Mouse (Mus musculus): Measurements from ENCODE around the gene Cep164.
"Not testable (repeated sequence)": the region's sequence is repeated elsewhere in the genome, so short reads cannot be mapped to it uniquely, and the experiment has no call there.

The Cep164 gene

DNA sequence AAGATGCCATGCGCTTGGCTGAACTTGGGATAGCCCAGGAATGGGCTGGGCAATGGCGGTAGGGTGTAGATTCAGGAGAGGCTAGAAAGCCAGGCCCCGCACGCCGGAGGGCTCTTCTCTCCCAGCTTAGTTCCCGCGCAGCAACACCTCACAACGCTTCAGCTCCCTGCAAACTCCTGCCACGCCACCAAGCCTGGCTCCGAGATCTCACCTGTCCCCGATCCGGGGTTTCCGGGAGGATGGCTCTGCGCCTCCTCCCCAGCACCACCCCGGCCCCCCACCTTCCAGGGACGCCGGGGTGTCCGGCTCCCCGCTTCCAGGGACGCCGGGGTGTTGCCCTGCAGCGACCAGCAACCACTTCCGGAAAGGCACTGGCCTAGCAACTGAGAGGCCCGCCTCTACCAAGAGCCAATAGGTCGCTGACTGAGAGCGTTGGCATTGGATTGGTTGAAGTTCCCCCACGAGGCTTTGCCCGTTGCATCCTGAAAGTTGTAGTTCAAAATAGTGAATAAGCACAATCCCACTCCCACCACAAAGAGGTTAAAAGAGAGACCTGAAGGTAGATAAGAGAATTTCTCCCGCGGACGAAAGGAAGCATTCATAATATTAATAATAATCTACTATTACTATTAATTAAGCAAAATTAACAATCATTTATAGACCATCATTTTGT, at the start of gene Cep164:
Cep164 (minus strand) TSS at position 401 of the 673 bp plus-strand sequence.
- peak; percentile 71 for DNase-seq (ENCODE audit: low spot score)

DNA sequence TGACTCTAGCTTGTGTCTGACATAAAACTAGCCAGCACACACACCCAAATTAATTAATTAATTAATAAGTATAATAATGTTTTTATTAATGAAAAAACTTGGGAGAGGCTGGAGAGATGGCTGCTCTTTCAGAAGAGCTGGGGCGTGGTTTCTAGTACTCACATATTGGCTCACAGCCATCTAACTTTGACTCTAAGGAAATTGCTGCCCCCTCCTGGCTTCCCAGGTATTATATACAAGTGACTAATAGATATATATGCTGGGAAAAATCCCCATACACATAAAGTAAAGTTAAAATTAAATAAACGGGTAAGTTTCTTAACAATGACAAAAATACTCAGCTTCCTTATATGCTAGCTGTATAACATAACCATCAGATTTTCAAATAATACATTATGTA, 49.4 kb upstream of the Cep164 start:
- DNase-seq (ENCODE audit: low spot score), result peak; percentile 10

DNA sequence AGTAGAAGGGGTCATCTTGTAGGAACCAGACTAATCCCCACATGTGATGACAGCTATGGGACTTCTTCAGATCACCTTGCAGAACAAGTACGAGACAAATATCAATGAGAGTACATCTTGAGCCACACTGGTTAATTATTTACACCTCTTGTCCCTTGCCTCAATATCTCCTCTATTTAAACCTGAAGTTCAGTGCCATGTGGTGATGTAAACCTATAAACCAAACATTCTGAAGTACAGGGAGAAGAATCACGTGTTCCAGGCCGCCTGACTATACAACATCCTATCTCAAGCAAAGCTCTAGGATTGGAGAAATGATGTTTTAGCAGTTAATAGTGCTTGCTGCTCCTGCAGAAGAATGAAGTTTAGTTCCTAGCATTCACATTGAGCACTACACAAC, 41.8 kb upstream of the Cep164 start:
- no peak for DNase-seq (ENCODE audit: low spot score)

DNA sequence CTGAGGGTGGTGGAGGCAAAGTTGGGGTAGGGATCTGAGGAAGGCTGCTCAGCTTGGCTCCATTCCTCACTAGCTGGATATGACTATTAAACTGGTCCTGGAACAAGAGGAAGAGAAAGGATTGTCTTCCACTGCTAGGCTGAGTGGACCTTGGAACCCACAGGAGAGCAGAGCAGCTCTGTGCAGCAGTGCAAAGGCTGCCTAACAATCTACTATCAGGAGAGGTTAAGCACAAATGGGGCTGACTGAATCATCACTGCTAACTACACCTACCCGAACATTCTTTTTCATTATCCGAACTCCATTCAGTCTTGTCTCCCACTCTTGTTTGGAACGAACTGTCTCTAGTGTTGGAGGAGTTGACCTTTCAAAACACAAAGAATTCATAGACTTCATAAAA, 40.7 kb upstream of the Cep164 start:
- DNase-seq (ENCODE audit: low spot score), result no peak

- DNase-seq (ENCODE audit: low spot score), result no peak
These were observed 33.3 kb upstream of the Cep164 start for GRCm38 (mm10) chr9:45861813-45862212.

GRCm38 (mm10) chr9:45859364-45859763, 30.9 kb upstream of the Cep164 start:
- no peak for DNase-seq (ENCODE audit: low spot score)

GRCm38 (mm10) chr9:45854136-45854535, 25.6 kb upstream of the Cep164 start:
- DNase-seq (ENCODE audit: low spot score), result no peak

DNA sequence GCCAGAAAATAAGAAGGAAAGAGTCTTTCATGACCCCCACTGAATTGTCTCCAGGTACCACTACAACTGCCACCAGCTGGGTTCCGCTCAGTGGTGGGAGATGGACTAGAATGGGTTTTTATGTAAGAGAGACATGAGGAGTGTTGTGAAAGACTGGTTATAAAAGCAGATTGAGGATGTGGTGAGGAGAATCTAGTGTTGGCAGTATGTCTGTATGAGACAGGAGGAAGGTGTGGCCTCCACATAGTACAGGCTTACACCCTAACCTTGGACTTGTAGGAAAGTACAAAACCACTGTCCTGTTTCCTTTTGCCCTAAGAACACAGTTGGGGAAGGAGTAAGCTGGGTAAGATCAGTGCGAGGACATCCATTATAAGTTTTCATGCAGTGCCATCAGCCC, 25.2 kb upstream of the Cep164 start:
- DNase-seq (ENCODE audit: low spot score), result no peak

- no peak for DNase-seq (ENCODE audit: low spot score)
These were observed 23.3 kb upstream of the Cep164 start for GRCm38 (mm10) chr9:45851776-45852175.

GRCm38 (mm10) chr9:45851330-45851729, 22.8 kb upstream of the Cep164 start:
- no peak for DNase-seq (ENCODE audit: low spot score)

DNA sequence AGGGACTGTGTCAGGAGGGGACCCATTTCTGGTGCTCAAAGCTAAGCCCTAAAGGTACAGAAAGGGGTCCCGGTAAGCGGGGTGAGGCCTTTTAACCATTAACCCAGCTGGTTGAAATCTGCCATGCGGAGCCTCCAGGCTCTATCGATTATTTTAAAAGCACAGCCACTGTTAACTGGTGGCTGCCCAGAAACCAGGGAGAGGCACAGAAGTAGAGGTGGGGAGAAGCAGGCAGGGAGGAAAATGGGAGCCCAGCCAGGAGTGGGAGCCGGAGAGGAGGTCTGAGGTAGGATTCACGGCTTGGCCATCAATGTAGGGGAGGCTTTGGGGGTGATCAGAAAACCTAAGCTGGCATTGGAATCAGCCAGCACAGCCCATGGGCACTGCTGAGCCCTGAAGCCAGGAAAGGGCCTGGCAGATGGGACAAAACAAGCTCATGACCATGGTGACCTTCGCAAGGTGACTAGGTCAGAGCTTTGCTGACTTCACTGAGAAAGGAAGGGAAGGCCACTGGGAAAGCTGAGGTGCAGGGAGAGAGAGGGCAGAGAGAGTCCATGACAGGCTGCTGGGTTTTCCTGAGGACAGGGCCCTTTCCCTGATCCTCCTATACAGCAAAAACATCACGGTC, 22.2 kb upstream of the Cep164 start:
- DNase-seq (ENCODE audit: low spot score), result no peak

DNA sequence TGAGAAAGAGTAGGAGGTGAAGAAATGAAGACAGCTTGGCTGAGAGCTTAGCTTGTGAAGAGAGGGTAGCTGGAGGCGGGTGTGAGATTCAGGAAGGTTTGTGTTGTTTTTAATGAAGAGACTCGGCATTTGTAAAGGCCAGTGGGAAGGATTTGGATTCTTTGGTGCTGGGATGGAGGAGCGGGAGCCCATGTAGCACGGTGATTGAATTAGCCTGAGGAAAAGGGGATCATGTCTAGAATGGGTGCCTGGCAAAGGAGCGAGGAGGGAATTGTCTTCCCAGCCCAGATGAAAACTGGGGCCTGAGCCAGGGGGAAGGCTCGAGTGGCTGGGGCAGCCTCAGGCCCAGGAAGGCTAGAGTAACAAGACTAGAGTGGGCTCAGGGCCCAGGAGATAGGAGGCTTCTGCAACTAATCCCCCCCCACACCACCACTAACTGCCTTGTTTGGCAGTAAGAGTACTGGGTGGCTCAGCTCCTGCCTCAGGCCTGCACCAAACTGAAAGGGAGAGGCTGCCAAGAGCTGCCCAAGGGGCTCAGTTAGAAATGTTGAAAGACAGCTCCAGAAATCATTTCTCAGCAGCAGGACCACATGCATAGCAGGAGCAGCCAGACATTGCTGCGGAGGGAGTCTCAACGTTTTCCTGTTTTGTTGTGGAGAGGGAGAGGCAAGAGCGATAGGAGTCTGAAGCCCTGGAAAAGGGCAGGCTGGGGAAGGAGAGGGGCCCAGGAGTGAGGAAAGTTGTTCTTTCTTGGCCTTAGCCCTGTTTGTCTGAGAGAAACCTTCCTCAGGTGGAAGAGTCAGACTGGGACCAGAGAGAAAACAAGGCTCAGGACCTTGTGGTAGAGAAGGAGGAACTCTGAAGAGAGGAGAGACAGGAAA, 21.3 kb upstream of the Cep164 start:
- peak; percentile 50 for DNase-seq (ENCODE audit: low spot score)

- DNase-seq (ENCODE audit: low spot score), result no peak
These were observed 18.5 kb upstream of the Cep164 start for GRCm38 (mm10) chr9:45846891-45847460.

DNA sequence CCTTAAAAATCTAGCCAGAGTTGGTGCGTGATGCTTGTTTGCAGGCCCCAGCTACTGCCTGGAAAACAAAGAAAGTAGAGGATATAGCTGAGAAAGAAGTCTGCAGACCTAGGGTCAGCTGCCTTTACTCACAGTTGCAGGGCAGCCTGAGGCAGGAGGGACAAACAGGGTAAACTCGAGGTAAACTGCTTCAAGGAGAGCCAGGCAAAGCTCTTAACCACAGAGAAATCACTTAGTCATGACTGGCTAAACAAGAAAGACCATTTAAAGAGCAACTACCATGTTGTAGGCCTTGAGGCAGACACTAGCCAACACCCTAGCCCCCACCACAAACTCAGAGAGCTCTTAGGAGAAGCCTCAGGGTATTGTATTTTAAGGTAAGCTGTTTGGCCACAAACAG, 17.7 kb upstream of the Cep164 start:
- not testable (repeated sequence) for DNase-seq (ENCODE audit: low spot score)

GRCm38 (mm10) chr9:45845541-45845940, 17.1 kb upstream of the Cep164 start:
- no peak for DNase-seq (ENCODE audit: low spot score)

GRCm38 (mm10) chr9:45843780-45844179, 15.3 kb upstream of the Cep164 start:
- DNase-seq (ENCODE audit: low spot score), result no peak

DNA sequence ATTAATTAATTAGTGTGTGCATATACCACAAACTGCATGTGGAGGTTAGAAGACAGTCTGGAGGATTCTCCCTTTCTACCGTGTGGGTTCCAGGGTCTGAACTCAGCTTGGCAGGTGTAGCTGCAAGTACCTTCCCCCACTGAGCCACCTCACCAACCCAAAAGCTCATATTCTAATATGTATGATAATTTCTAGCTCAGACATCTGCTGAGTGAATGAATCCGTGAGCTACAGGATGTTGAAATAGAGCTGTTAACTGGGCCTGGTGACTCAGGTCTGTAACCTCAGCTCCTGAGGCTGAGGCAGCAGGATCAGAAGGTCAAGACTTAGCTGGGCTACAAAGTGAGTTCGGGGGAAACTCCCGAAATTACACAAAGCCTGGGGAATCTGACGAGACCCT, 14.5 kb upstream of the Cep164 start:
- DNase-seq (ENCODE audit: low spot score), result no peak

DNA sequence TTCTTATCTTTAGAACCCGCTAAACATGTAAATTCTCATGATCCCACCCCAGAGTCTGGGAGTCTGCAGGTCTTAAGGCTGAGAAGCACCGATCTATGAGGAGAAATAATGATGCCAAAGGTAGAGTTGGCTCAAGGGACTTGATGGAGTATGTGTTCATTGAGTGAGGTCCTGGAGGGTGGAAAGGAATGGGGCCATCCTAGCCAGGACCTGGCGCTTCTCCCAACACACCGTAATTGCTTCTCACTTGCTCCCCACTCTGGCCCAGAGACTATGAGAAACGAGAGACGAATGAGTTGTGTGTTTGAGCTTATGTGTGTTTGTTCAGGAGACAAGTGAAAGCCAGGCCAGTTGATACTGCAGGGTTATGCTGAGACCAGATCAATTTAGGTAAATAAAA, 13.0 kb upstream of the Cep164 start:
- no peak for DNase-seq (ENCODE audit: low spot score)

DNA sequence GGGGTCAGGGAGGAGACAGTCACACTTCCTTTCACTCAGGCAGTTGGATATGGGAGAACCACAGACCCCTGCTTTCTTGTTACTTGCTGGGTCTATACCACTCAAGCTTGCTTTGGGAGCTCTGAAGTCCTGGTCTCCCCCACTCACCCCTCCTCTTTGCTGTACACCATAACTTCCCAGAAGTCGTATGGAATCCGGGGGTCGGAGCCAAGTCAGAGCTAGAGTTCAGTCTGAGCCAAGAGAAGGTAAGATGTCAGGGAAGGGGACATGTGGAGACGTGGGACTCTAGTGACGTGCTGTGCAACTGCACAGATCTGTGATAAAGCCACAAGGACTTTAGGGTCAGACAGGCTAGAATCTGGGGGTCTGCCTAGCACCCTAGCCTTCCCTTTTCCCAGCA, 11.8 kb upstream of the Cep164 start:
- DNase-seq (ENCODE audit: low spot score), result no peak

DNA sequence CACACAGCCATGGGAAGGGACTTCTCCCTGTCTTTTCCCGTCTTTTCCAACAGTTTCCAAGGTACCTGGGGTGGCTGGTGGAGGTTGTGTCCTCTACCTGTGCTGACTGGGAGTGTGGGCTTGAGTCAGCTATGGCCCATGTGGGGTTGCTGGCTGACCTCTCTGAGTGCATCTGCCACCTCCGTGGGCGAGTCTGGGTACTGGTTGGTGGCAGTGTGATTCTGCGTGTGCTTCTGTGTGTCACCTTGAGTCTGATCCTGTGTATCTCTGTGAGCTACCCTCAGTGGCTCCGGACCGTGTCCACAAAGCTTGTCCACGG, 11.4 kb upstream of the Cep164 start:
- DNase-seq (ENCODE audit: low spot score), result no peak

DNA sequence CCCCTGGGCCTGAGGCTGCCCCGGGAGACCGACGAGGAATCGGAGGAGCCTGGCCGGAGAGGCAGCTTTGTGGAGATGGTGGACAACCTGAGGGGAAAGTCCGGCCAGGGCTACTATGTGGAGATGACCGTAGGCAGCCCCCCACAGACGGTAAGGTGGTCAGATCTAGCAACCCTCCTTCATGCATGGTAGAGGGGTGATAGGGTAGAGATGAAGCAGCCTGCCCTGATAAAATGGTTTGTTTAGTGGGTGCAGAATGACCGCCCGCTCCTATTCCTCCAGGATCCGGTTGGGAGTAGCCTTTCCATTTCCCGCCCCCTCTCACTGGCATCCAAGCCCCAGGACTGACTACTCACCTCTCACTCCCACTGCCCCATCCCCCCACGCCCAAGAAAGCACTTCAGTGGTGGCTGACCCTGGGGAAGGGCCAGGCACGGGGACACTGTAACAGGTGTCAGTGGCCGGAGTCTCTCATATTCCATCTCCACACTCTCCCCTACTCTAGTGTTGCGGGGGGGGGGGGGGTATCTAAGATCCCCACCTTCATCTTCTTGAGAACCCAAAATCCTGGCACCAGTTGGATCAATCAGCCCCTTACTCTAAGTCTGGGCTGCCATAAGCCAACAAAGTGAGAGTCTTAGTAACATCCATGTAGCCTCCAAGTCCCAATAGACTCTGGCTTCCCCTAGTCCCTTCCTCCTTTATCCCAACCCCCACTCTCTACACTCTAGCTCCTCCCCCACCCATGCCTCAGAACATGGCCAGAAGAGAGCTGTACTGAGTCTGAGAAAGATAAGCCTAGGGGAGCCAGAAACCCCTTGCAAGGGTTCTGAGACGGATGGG, 10.9 kb upstream of the Cep164 start:
- no peak for DNase-seq (ENCODE audit: low spot score)
